In the genomic region with DNA sequence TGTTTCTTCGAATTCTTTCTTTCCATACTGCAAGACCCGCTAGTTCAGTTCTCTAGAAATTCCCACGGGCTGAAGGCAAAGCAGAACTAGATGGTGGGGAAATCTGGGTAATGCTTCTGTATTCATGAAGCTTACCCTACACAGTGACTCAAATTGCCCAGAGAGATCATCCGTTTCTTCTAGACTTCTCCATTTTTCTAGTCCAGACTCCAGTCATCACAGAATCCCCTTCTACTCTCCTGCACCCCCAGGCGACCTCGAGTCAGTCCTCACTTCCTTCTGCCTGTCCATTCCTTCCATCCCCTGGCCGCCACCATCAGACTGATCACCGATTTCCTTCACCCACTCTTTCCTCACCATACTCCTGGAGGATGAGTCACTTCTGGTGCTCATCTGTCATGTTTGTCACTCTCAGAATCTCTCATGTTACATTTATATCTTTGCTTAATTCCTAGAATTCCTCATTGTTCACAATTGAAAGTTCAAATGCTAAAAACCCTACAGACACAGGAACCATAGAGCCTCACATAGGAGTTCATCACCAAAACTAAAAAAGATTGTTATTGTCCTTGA, we compare ENCODE assay signal across 28 mouse cellular contexts. TPM values are rescaled to one million over a fixed set of nuclear protein-coding genes. Genes with fewer than 3 reads are reported as not detected.
DNase-seq lines count a peak whose midpoint lies in the region; ATAC-seq and TF ChIP-seq lines count a peak whose summit lies in the region.
"Had no signal": no experiment of that assay in that cellular context is flagged by ENCODE, and none has a peak within 500 bp of the region (broad histone marks: within the 10 kb centered on the region; RNA-seq: fewer than 3 reads in every experiment).

No protein-coding gene starts in this region.

- TF ChIP-seq POLR2A in CH12.LX (IDR thresholded peaks at IDR 0.05; ENCODE audit: low read depth, low read length) = no peak

- H3K9me3 ChIP-seq in CH12.LX (replicated peaks; ENCODE audit: low read length) = no peaks in the 10 kb centered on the region
- no peaks in the 10 kb centered on the region for H3K9me3 ChIP-seq in forebrain, embryonic 14.5 days (replicated peaks; ENCODE audit: control insufficient read depth, low read length)
- H3K9me3 ChIP-seq: heart, embryonic 13.5 days; limb, embryonic 13.5 days; liver, embryonic 15.5 days had no signal

- dilution Hi-C loops in CH12.LX (cut with MboI; ENCODE audit: extremely low pct_ligation_motif_present, extremely low pct_unique_long_range_greater_than_20kb, low sequenced_read_pairs) = no loop called here

- H3K79me2 ChIP-seq in CH12.LX (replicated peaks; ENCODE audit: control insufficient read depth, extremely low read depth, insufficient read depth, poor library complexity, severe bottlenecking) = no peaks in the 10 kb centered on the region

- peak overlapping the region; percentile 31 for H3K4me2 ChIP-seq in CH12.LX (ENCODE audit: insufficient read depth, low read depth, poor library complexity, severe bottlenecking)
- no peak overlapping the region for H3K4me2 ChIP-seq in forebrain, embryonic 14.5 days (ENCODE audit: low read length)
- H3K4me2 ChIP-seq: heart, embryonic 13.5 days; hindbrain, embryonic 14.5 days; limb, embryonic 13.5 days; liver, embryonic 15.5 days had no signal

- peaks cover 5 to 27% of the 10 kb centered on the region in 2 experiments for H3K4me1 ChIP-seq in CH12.LX (ENCODE audit: control insufficient read depth in 1 of 2, insufficient read depth in 2 of 2)
- H3K4me1 ChIP-seq in forebrain, embryonic 14.5 days (ENCODE audit: control insufficient read depth, insufficient read depth, low read length) = no peaks in the 10 kb centered on the region
- H3K4me1 ChIP-seq: heart, embryonic 13.5 days; limb, embryonic 13.5 days; liver, embryonic 15.5 days had no signal

- H3K27ac ChIP-seq in CH12.LX (ENCODE audit: insufficient read depth, low read depth) = no peak overlapping the region
- H3K27ac ChIP-seq in forebrain, embryonic 14.5 days (ENCODE audit: low read depth, low read length) = no peak overlapping the region
- H3K27ac ChIP-seq: heart, embryonic 13.5 days; hindbrain, embryonic 14.5 days; limb, embryonic 13.5 days; liver, embryonic 15.5 days had no signal

- in situ Hi-C loops in CH12.LX (cut with MboI; ENCODE audit: low pct_ligation_motif_present, low pct_unique_long_range_greater_than_20kb, low sequenced_read_pairs) = no loop called here

- TF ChIP-seq RAD21 in CH12.LX (IDR thresholded peaks at IDR 0.05; ENCODE audit: low read depth, low read length) = no peak

- no peaks in the 10 kb centered on the region for H3K36me3 ChIP-seq in CH12.LX (replicated peaks in 1 of 2; ENCODE audit: control insufficient read depth in 1 of 2, insufficient read depth in 1 of 2, low read length in 1 of 2)
- H3K36me3 ChIP-seq in forebrain, embryonic 14.5 days (ENCODE audit: control insufficient read depth, insufficient read depth, low read length) = no peaks in the 10 kb centered on the region
- H3K36me3 ChIP-seq: heart, embryonic 13.5 days; limb, embryonic 13.5 days; liver, embryonic 15.5 days had no signal

- TF ChIP-seq EP300 in CH12.LX (IDR thresholded peaks at IDR 0.05; ENCODE audit: low read length) = peak; percentile 61

- no peak overlapping the region for H3K4me3 ChIP-seq in CH12.LX (replicated peaks in 1 of 3; ENCODE audit: low read depth in 2 of 3, low read length in 2 of 3, poor library complexity in 1 of 3)
- H3K4me3 ChIP-seq in forebrain, embryonic 14.5 days (ENCODE audit: low read depth, low read length) = no peak overlapping the region
- H3K4me3 ChIP-seq: heart, embryonic 13.5 days; limb, embryonic 13.5 days; liver, embryonic 15.5 days had no signal

- DNase-seq in layer of hippocampus, adult 18-20 months (ENCODE audit: low spot score in 2 of 2) = peak; percentile 5 to 23
- no peak for DNase-seq in layer of hippocampus, adult 9-10 months (ENCODE audit: low spot score)
- peak; percentile 30 for DNase-seq in lung, postnatal 36 days
- DNase-seq in lung, postnatal 14 days = no peak
- DNase-seq in CH12.LX (ENCODE audit: extremely low read depth) = peak; percentile 54
- no peak for DNase-seq in forebrain, embryonic 14.5 days (ENCODE audit: low spot score)
- no peak for DNase-seq in spleen, postnatal 14 days (ENCODE audit: low spot score in 2 of 2)
- DNase-seq: adrenal gland, postnatal 10 days; cerebellum, adult 18-20 months; cerebellum, postnatal 25 days; kidney, adult 9 months; kidney, postnatal 25 days; lung, postnatal 10 days; spleen, adult 18-20 months; thymus, postnatal 4 days had no signal

- peak; percentile 46 for ATAC-seq in megakaryocyte, adult 5-6 weeks (ENCODE audit: poor library complexity, severe bottlenecking)
- no peak for ATAC-seq in forebrain, embryonic 14.5 days
- ATAC-seq: activated CD4-positive, CD25-positive, alpha-beta regulatory T cell, adult 4 months; midbrain, embryonic 16.5 days; Patski had no signal

- no peak overlapping the region for H3K9ac ChIP-seq in CH12.LX (ENCODE audit: insufficient read depth, low read depth)
- no peak overlapping the region for H3K9ac ChIP-seq in forebrain, embryonic 14.5 days (ENCODE audit: low read length)
- H3K9ac ChIP-seq: heart, embryonic 13.5 days; hindbrain, embryonic 14.5 days; limb, embryonic 13.5 days; liver, embryonic 15.5 days had no signal

- WGBS in forebrain, embryonic 14.5 days = 85% methylated on average over 8 of the region's 8 CpGs

- no peaks in the 10 kb centered on the region for H3K27me3 ChIP-seq in CH12.LX (replicated peaks)
- no peaks in the 10 kb centered on the region for H3K27me3 ChIP-seq in forebrain, embryonic 14.5 days (replicated peaks; ENCODE audit: control insufficient read depth, insufficient read depth, low read length)
- H3K27me3 ChIP-seq: heart, embryonic 13.5 days; limb, embryonic 13.5 days; liver, embryonic 15.5 days; Patski had no signal

- TF ChIP-seq CTCF in CH12.LX (conservative IDR thresholded peaks at IDR 0.05 in 1 of 2, IDR thresholded peaks at IDR 0.05 in 1 of 2; ENCODE audit: low read depth in 2 of 2, low read length in 2 of 2) = no peak

TF ChIP-seq in CH12.LX, 34 proteins besides CTCF, POLR2A, EP300 and RAD21 (continues in another document):
- TF ChIP-seq ZMIZ1 (IDR thresholded peaks at IDR 0.05; ENCODE audit: low read depth, low read length) (no peak), ZKSCAN1 (IDR thresholded peaks at IDR 0.05; ENCODE audit: borderline replicate concordance, low read depth, low read length) (no peak), MEF2A (IDR thresholded peaks at IDR 0.05; ENCODE audit: borderline replicate concordance, low read depth, low read length) (no peak; the same call in 1 of the 2 replicates), USF1 (IDR thresholded peaks at IDR 0.05; ENCODE audit: low read depth, low read length) (no peak), JUND (conservative IDR thresholded peaks at IDR 0.05; ENCODE audit: low read depth, low read length) (0 out of 2 replicates have a peak, but pooled peaks have one; percentile 23), JUN (IDR thresholded peaks at IDR 0.05; ENCODE audit: insufficient read depth, low read depth, low read length) (no peak), MAX (IDR thresholded peaks at IDR 0.05; ENCODE audit: low read length) (no peak), ETS1 (conservative IDR thresholded peaks at IDR 0.05; ENCODE audit: low read depth, low read length) (peak; percentile 69), PAX5 (IDR thresholded peaks at IDR 0.05; ENCODE audit: low read length) (no peak), GABPA (IDR thresholded peaks at IDR 0.05; ENCODE audit: insufficient replicate concordance, low read depth, low read length) (no peak), MYC (IDR thresholded peaks at IDR 0.05; ENCODE audit: low read depth, low read length) (no peak), USF2 (conservative IDR thresholded peaks at IDR 0.05; ENCODE audit: low read depth, low read length) (no peak), MAFK (IDR thresholded peaks at IDR 0.05; ENCODE audit: insufficient replicate concordance, low read length) (no peak), SIN3A (IDR thresholded peaks at IDR 0.05; ENCODE audit: low read length) (no peak), POLR2AphosphoS2 (IDR thresholded peaks at IDR 0.05; ENCODE audit: low read depth, low read length) (no peak), RCOR1 (conservative IDR thresholded peaks at IDR 0.05; ENCODE audit: low read depth, low read length) (no peak), NELFE (IDR thresholded peaks at IDR 0.05; ENCODE audit: low read depth, low read length) (no peak), MAZ (IDR thresholded peaks at IDR 0.05; ENCODE audit: low read depth, low read length) (no peak), ZC3H11A (IDR thresholded peaks at IDR 0.05; ENCODE audit: low read depth, low read length) (no peak), TBP (conservative IDR thresholded peaks at IDR 0.05; ENCODE audit: low read depth, low read length) (no peak), CHD2 (IDR thresholded peaks at IDR 0.05; ENCODE audit: low read length) (no peak), IRF4 (IDR thresholded peaks at IDR 0.05; ENCODE audit: low read depth, low read length) (0 out of 2 replicates have a peak, but pooled peaks have one; percentile 31)

RNA-seq across cellular contexts. Expression of a gene that starts 10.3 kb away (rescaled TPM):
- total RNA-seq in layer of hippocampus, adult 18-20 months (2021) = under 1 TPM; 0.47 to 0.71 TPM
- total RNA-seq in CH12.LX (2012; rRNA removed) = 0.04 TPM in 1 of 2 replicates, not detected in the other
- total RNA-seq in CH12.LX (2014; rRNA removed) = 0.17 TPM in 1 of 2 replicates, not detected in the other
- 0.13 TPM in 1 of 2 replicates, not detected in the other for polyA plus RNA-seq in CH12.LX (2012; ENCODE audit: insufficient read length, low read depth)
- not detected in 2 replicates for total RNA-seq in megakaryocyte, adult 5-6 weeks (2015)
- 0.15 TPM in 1 of 2 replicates, not detected in the other for total RNA-seq in megakaryocyte, adult 5-6 weeks (2017)
- 0.31 and 0.37 TPM in 2 replicates for polyA plus RNA-seq in forebrain, embryonic 14.5 days (2014; fragmentation: Nextera tagmentation; extraction: Ambion mirVana)
- total RNA-seq: ES-E14; heart, postnatal 25 days had no signal
- polyA plus RNA-seq: stomach, embryonic 14.5 days had no signal

RNA-seq across cellular contexts. Expression of a gene that starts 23.1 kb away (rescaled TPM):
- under 1 TPM; 0.23 to 0.30 TPM for total RNA-seq in layer of hippocampus, adult 18-20 months (2021)
- total RNA-seq in CH12.LX (2012; rRNA removed) (13.3 and 15.0 TPM in 2 replicates), CH12.LX (2014; rRNA removed) (22.6 and 23.6 TPM in 2 replicates)
- polyA plus RNA-seq in CH12.LX (2012; ENCODE audit: insufficient read length, low read depth) = 30.5 and 35.6 TPM in 2 replicates
- total RNA-seq in megakaryocyte, adult 5-6 weeks (2015) = 87.4 and 94.5 TPM in 2 replicates
- 63.0 and 74.2 TPM in 2 replicates for total RNA-seq in megakaryocyte, adult 5-6 weeks (2017)
- 36.6 and 44.2 TPM in 2 replicates for polyA plus RNA-seq in forebrain, embryonic 14.5 days (2014; fragmentation: Nextera tagmentation; extraction: Ambion mirVana)

RNA-seq across cellular contexts. Expression of a gene that starts 50.8 kb away (rescaled TPM):
- total RNA-seq in layer of hippocampus, adult 18-20 months (2021) = not detected
- total RNA-seq in CH12.LX (2012; rRNA removed) (0.13 TPM in 1 of 2 replicates, not detected in the other), CH12.LX (2014; rRNA removed) (0.44 and 0.80 TPM in 2 replicates)
- 0.23 and 0.65 TPM in 2 replicates for polyA plus RNA-seq in CH12.LX (2012; ENCODE audit: insufficient read length, low read depth)
- 25.9 and 27.7 TPM in 2 replicates for total RNA-seq in megakaryocyte, adult 5-6 weeks (2015)
- 15.8 and 16.8 TPM in 2 replicates for total RNA-seq in megakaryocyte, adult 5-6 weeks (2017)
- polyA plus RNA-seq in forebrain, embryonic 14.5 days (2014; fragmentation: Nextera tagmentation; extraction: Ambion mirVana) = not detected in 2 replicates
- total RNA-seq: ES-E14; heart, postnatal 25 days; left cerebral cortex, postnatal 10 days had no signal
- polyA plus RNA-seq: activated CD4-positive, CD25-positive, alpha-beta regulatory T cell, adult 4 months; forebrain, embryonic 11.5 days; heart, embryonic 13.5 days; hindbrain, embryonic 14.5 days; midbrain, embryonic 16.5 days; Patski had no signal

Comparison
In these comparisons a context has a peak if more than half of its experiments do, and no peak if none do; other contexts are left out.
1. DNase-seq: peak in layer of hippocampus, adult 18-20 months (2 of 2), lung, postnatal 36 days (single experiment) and CH12.LX (single experiment); none in layer of hippocampus, adult 9-10 months (single experiment), lung, postnatal 14 days (single experiment), forebrain, embryonic 14.5 days (single experiment) and spleen, postnatal 14 days (0 of 2).
2. RNA of a gene that starts 23.1 kb away (total RNA-seq): 63.0 to 94.5 TPM in megakaryocyte, adult 5-6 weeks and 13.3 to 23.6 TPM in CH12.LX; 0.23 to 0.30 TPM in layer of hippocampus, adult 18-20 months; every median in the first group is over 10 times any median in the second.
3. RNA of a gene that starts 50.8 kb away (total RNA-seq): 15.8 to 27.7 TPM in megakaryocyte, adult 5-6 weeks; 0.13 to 0.80 TPM in CH12.LX and not detected in layer of hippocampus, adult 18-20 months; every median in the first group is over 4 times any median in the second.